Mouse (Mus musculus) kidney, postnatal 0 days (tissue): ENCODE data around the gene Rps27l. TPM values are rescaled to one million over a fixed set of nuclear protein-coding genes. Genes with fewer than 3 reads are reported as not detected.

Experiments used
- ATAC-seq: fragments of 200-750 bp; cut with Nextera tagmentation; replicated peaks from 2 replicates; pipeline ENCODE4 v1.8.0; 2017; ENCODE audit warnings: low read depth, moderate number of reproducible peaks, moderate TSS enrichment, moderate library complexity; ENCODE audit not compliant: low FRiP score
- DNase-seq: peaks from one replicate; pipeline ENCODE4 v3.0.0-alpha.2; 2016; ENCODE audit warnings: low spot score
- H3K27ac ChIP-seq: fragments of 300-500 bp; sonication (generic); 2 replicates; pipeline ENCODE4 v1.5.1; 2014; ENCODE audit warnings: mild to moderate bottlenecking
- H3K27me3 ChIP-seq: fragments of 300-500 bp; sonication (generic); 2 replicates; pipeline ENCODE4 v1.6.1; 2014; ENCODE audit warnings: low read length, mixed read lengths; ENCODE audit not compliant: insufficient read depth
- H3K36me3 ChIP-seq: fragments of 300-500 bp; sonication (generic); 2 replicates; pipeline ENCODE4 v1.6.1; 2014; ENCODE audit warnings: low read length, mixed read lengths; ENCODE audit not compliant: insufficient read depth
- H3K4me1 ChIP-seq: fragments of 300-500 bp; sonication (generic); replicated peaks from 2 replicates; pipeline ENCODE4 v1.6.1; 2014; ENCODE audit warnings: antibody characterized with exemption, low read length, mixed read lengths; ENCODE audit not compliant: insufficient read depth
- H3K4me2 ChIP-seq: fragments of 300-500 bp; sonication (generic); 2 replicates; pipeline ENCODE4 v1.6.1; 2014; ENCODE audit warnings: mild to moderate bottlenecking, low read length, moderate library complexity, mixed read lengths
- H3K4me3 ChIP-seq: fragments of 300-500 bp; sonication (generic); replicated peaks from 2 replicates; pipeline ENCODE4 v1.5.1; 2014; ENCODE audit warnings: low read depth, low read length
- H3K9ac ChIP-seq: fragments of 300-500 bp; sonication (generic); 2 replicates; pipeline ENCODE4 v1.6.1; 2014; ENCODE audit warnings: low read depth, low read length
- H3K9me3 ChIP-seq: fragments of 300-500 bp; sonication (generic); replicated peaks from 2 replicates; pipeline ENCODE4 v1.6.1; 2016; ENCODE audit warnings: low read length, inconsistent platforms, mixed read lengths
- CTCF ChIP-seq: IDR thresholded peaks from 2 replicates; pipeline ENCODE4 v1.5.1; 2016; ENCODE audit warnings: antibody characterized with exemption, low read depth, mild to moderate bottlenecking, moderate library complexity
- WGBS: fragments of 180-500 bp; shearing (Covaris S2); extraction: QIAGEN DNeasy Blood & Tissue Kit; methylation state at CpG from one replicate; pipeline ENCODE4 v1.1.7; 2014; 5-methylcytosine and 5-hydroxymethylcytosine counted together
- polyA plus RNA-seq: library from polyadenylated mRNA; unstranded; fragments of >200 nt; fragmentation: Nextera tagmentation; extraction: Ambion mirVana; gene quantifications from 2 replicates; pipeline ENCODE4 v1.2.1, GENCODE M21; 2015

The Rps27l gene
- polyA plus RNA-seq, 1 experiment from 2014 or later: 895 TPM

- no peak overlapping the region for H3K4me3 ChIP-seq
- H3K27me3 ChIP-seq: no peaks in the 10 kb centered on the region
- WGBS: 41% methylated on average over 11 of the region's 11 CpGs
- no peak overlapping the region for H3K9ac ChIP-seq
- DNase-seq (no peak), ATAC-seq (peak; percentile 17; the same call in 1 of the 2 replicates)
- no peaks in the 10 kb centered on the region for H3K36me3 ChIP-seq
- peak overlapping the region; percentile 92 for H3K27ac ChIP-seq
- TF ChIP-seq CTCF: no peak
- no peaks in the 10 kb centered on the region for H3K9me3 ChIP-seq
- H3K4me2 ChIP-seq: no peak overlapping the region
- H3K4me1 ChIP-seq: peaks cover 17% of the 10 kb centered on the region
Observed at GRCm38 (mm10) chr9:66988198-66988887, 42.5 kb downstream of the Rps27l start.

GRCm38 (mm10) chr9:66988888-66989414, 43.1 kb downstream of the Rps27l start:
- no peaks in the 10 kb centered on the region for H3K9me3 ChIP-seq
- ATAC-seq: peak; percentile 68
- H3K4me2 ChIP-seq: no peak overlapping the region
- H3K27me3 ChIP-seq: no peaks in the 10 kb centered on the region
- H3K4me1 ChIP-seq: peaks cover 17% of the 10 kb centered on the region
- H3K36me3 ChIP-seq: no peaks in the 10 kb centered on the region
- peak overlapping the region; percentile 92 for H3K27ac ChIP-seq
- peak; percentile 92 for DNase-seq
- no peak overlapping the region for H3K9ac ChIP-seq
- WGBS: 28% methylated on average over 6 of the region's 6 CpGs
- no peak for TF ChIP-seq CTCF
- H3K4me3 ChIP-seq: no peak overlapping the region

- Histone ChIP-seq H3K4me3 (no peak overlapping the region), H3K36me3 (no peaks in the 10 kb centered on the region), H3K27ac (peak overlapping the region; percentile 92), H3K4me2 (no peak overlapping the region), H3K27me3 (no peaks in the 10 kb centered on the region), H3K9ac (no peak overlapping the region), H3K9me3 (no peaks in the 10 kb centered on the region), H3K4me1 (peaks cover 17% of the 10 kb centered on the region)
- DNase-seq (no peak), ATAC-seq (no peak)
- 51% methylated on average over 6 of the region's 6 CpGs for WGBS
- no peak for TF ChIP-seq CTCF
Observed at GRCm38 (mm10) chr9:66989581-66989980, 43.7 kb downstream of the Rps27l start.

GRCm38 (mm10) chr9:66990046-66990445, 44.2 kb downstream of the Rps27l start:
- WGBS: 76% methylated on average over 5 of the region's 5 CpGs
- H3K4me2 ChIP-seq: no peak overlapping the region

GRCm38 (mm10) chr9:66991021-66991749, 45.3 kb downstream of the Rps27l start:
- 61% methylated on average over 9 of the region's 9 CpGs for WGBS
- no peak for DNase-seq
- no peaks in the 10 kb centered on the region for H3K36me3 ChIP-seq
- no peaks in the 10 kb centered on the region for H3K27me3 ChIP-seq
- TF ChIP-seq CTCF: no peak
- H3K4me2 ChIP-seq: no peak overlapping the region
- no peak overlapping the region for H3K4me3 ChIP-seq
- no peak overlapping the region for H3K9ac ChIP-seq
- peaks cover 17% of the 10 kb centered on the region for H3K4me1 ChIP-seq
- no peak overlapping the region for H3K27ac ChIP-seq
- ATAC-seq: no peak
- no peaks in the 10 kb centered on the region for H3K9me3 ChIP-seq

More at GRCm38 (mm10) chr9:66990046-66990445, 44.2 kb downstream of the Rps27l start:
- Histone ChIP-seq H3K4me1 (peaks cover 17% of the 10 kb centered on the region), H3K36me3 (no peaks in the 10 kb centered on the region), H3K27me3 (no peaks in the 10 kb centered on the region), H3K9me3 (no peaks in the 10 kb centered on the region), H3K27ac (peak overlapping the region; percentile 92), H3K9ac (no peak overlapping the region), H3K4me3 (no peak overlapping the region)
- ATAC-seq: no peak
- TF ChIP-seq CTCF: no peak
- no peak for DNase-seq

- Histone ChIP-seq H3K27ac (no peak overlapping the region), H3K4me3 (no peak overlapping the region), H3K9ac (no peak overlapping the region), H3K9me3 (no peaks in the 10 kb centered on the region), H3K27me3 (no peaks in the 10 kb centered on the region), H3K4me1 (peaks cover 17% of the 10 kb centered on the region), H3K4me2 (no peak overlapping the region), H3K36me3 (no peaks in the 10 kb centered on the region)
- DNase-seq (no peak), ATAC-seq (no peak)
- 67% methylated on average over 8 of the region's 8 CpGs for WGBS
- TF ChIP-seq CTCF: no peak
Observed at GRCm38 (mm10) chr9:66991750-66992410, 46.0 kb downstream of the Rps27l start.

Other genes with a start within 250 kb of the Rps27l start
- 52.5 and 60.2 TPM in 2 replicates for gene Car12, start 232.4 kb upstream of the Rps27l start, polyA plus RNA-seq
- gene Aph1b, start 150.6 kb upstream of the Rps27l start, polyA plus RNA-seq: 10.9 and 11.7 TPM in 2 replicates
- 0.29 and 0.40 TPM in 2 replicates for gene Gm10647, start 149.0 kb upstream of the Rps27l start, polyA plus RNA-seq
- 23.1 and 25.6 TPM in 2 replicates for gene Aph1c, start 111.4 kb upstream of the Rps27l start, polyA plus RNA-seq
- gene Rab8b, start 26.4 kb upstream of the Rps27l start, polyA plus RNA-seq: 9.3 and 10.9 TPM in 2 replicates
- gene Lactb, start 29.4 kb downstream of the Rps27l start, polyA plus RNA-seq: 29.2 and 33.6 TPM in 2 replicates
- 577 and 637 TPM in 2 replicates for gene Tpm1, start 103.3 kb downstream of the Rps27l start, polyA plus RNA-seq